Mouse (Mus musculus) CH12.LX (cell line): ENCODE results near the gene Asic2. TPM values are rescaled to one million over a fixed set of nuclear protein-coding genes. Genes with fewer than 3 reads are reported as not detected.
A peak's percentile ranks its signal among the peaks of the same experiment; 100 is the strongest.

ENCODE experiments used
- DNase-seq: peaks from one replicate; pipeline ENCODE4 v3.0.0-alpha.2; 2013; ENCODE audit errors: extremely low read depth
- H3K27ac ChIP-seq: 2 replicates; pipeline ENCODE4 v1.5.1; 2012; ENCODE audit warnings: low read depth, mild to moderate bottlenecking, control low read depth, moderate library complexity; ENCODE audit not compliant: insufficient read depth
- H3K27me3 ChIP-seq: replicated peaks from 2 replicates; pipeline ENCODE3; 2012; ENCODE audit warnings: inconsistent platforms
- H3K36me3 ChIP-seq, 2 experiments: replicated peaks in 1 of 2; 2 replicates each; pipeline versions ENCODE3 to v1.6.1; 2012; ENCODE audit warnings: inconsistent platforms in 1 of 2, low read length in 1 of 2, mild to moderate bottlenecking in 1 of 2, mixed read lengths in 1 of 2, moderate library complexity in 1 of 2; ENCODE audit not compliant: control insufficient read depth in 1 of 2, insufficient read depth in 1 of 2
- H3K4me1 ChIP-seq, 2 experiments: 2 replicates each; pipeline ENCODE4 v1.6.1; 2012; ENCODE audit warnings: inconsistent platforms in 1 of 2, moderate library complexity in 1 of 2; ENCODE audit not compliant: insufficient read depth in 2 of 2, control insufficient read depth in 1 of 2
- H3K4me2 ChIP-seq: 2 replicates; pipeline ENCODE4 v1.6.1; 2012; ENCODE audit warnings: low read depth, mild to moderate bottlenecking, control low read depth; ENCODE audit not compliant: poor library complexity, insufficient read depth, severe bottlenecking
- H3K4me3 ChIP-seq, 3 experiments: fragments of 150-350 bp in 1 of 3; sonication (generic) in 1 of 3; replicated peaks in 1 of 3; 2 replicates each; pipeline versions ENCODE3 to v1.5.1; 2011 to 2012; ENCODE audit warnings: low read depth in 2 of 3, low read length in 2 of 3, mild to moderate bottlenecking in 2 of 3, moderate library complexity in 2 of 3, control low read depth in 1 of 3, improper control_type of control experiment in 1 of 3, inconsistent platforms in 1 of 3, mixed read lengths in 1 of 3; ENCODE audit not compliant: poor library complexity in 1 of 3
- H3K79me2 ChIP-seq: replicated peaks from 2 replicates; pipeline ENCODE4 v1.6.1; 2012; ENCODE audit warnings: mild to moderate bottlenecking, moderate library complexity; ENCODE audit not compliant: control insufficient read depth, poor library complexity, insufficient read depth, severe bottlenecking; ENCODE audit errors: extremely low read depth
- H3K9ac ChIP-seq: 2 replicates; pipeline ENCODE4 v1.6.1; 2012; ENCODE audit warnings: low read depth, mild to moderate bottlenecking, control low read depth, moderate library complexity; ENCODE audit not compliant: insufficient read depth
- H3K9me3 ChIP-seq: replicated peaks from 2 replicates; pipeline ENCODE3; 2012; ENCODE audit warnings: low read length, inconsistent platforms, mixed read lengths
- BHLHE40 ChIP-seq: IDR thresholded peaks from 2 replicates; pipeline ENCODE4 v1.6.1; 2011; ENCODE audit warnings: mild to moderate bottlenecking, low read depth, low read length, improper control_type of control experiment
- CHD1 ChIP-seq: IDR thresholded peaks from 2 replicates; pipeline ENCODE4 v1.6.1; 2012; ENCODE audit warnings: low read depth, low read length, improper control_type of control experiment, inconsistent platforms
- ELF1 ChIP-seq: IDR thresholded peaks from 2 replicates; pipeline ENCODE4 v1.6.1; 2014; ENCODE audit warnings: low read depth, mild to moderate bottlenecking, inconsistent platforms, low read length, improper control_type of control experiment
- EP300 ChIP-seq: IDR thresholded peaks from 2 replicates; pipeline ENCODE4 v1.6.1; 2011; ENCODE audit warnings: low read length, improper control_type of control experiment
- ETS1 ChIP-seq: conservative IDR thresholded peaks from 2 replicates; pipeline ENCODE4 v1.6.1; 2012; ENCODE audit warnings: low read depth, mild to moderate bottlenecking, inconsistent platforms, low read length, improper control_type of control experiment, moderate library complexity
- GABPA ChIP-seq: IDR thresholded peaks from 2 replicates; pipeline ENCODE4 v1.6.1; 2012; ENCODE audit warnings: low read depth, low read length, improper control_type of control experiment, inconsistent platforms; ENCODE audit not compliant: insufficient replicate concordance
- HCFC1 ChIP-seq: IDR thresholded peaks from 2 replicates; pipeline ENCODE4 v1.6.1; 2012; ENCODE audit warnings: low read depth, mild to moderate bottlenecking, inconsistent platforms, low read length, improper control_type of control experiment
- IRF4 ChIP-seq: IDR thresholded peaks from 2 replicates; pipeline ENCODE4 v1.6.1; 2014; ENCODE audit warnings: low read depth, mild to moderate bottlenecking, inconsistent platforms, low read length, improper control_type of control experiment
- JUN ChIP-seq: IDR thresholded peaks from 2 replicates; pipeline ENCODE4 v1.6.1; 2011; ENCODE audit warnings: low read depth, mild to moderate bottlenecking, low read length, improper control_type of control experiment, moderate library complexity; ENCODE audit not compliant: insufficient read depth
- MAX ChIP-seq: IDR thresholded peaks from 2 replicates; pipeline ENCODE4 v1.6.1; 2011; ENCODE audit warnings: low read length, improper control_type of control experiment
- MAZ ChIP-seq: IDR thresholded peaks from 2 replicates; pipeline ENCODE4 v1.6.1; 2012; ENCODE audit warnings: low read depth, mild to moderate bottlenecking, inconsistent platforms, low read length, improper control_type of control experiment, moderate library complexity
- MEF2A ChIP-seq: IDR thresholded peaks from 2 replicates; pipeline ENCODE4 v1.6.1; 2014; ENCODE audit warnings: low read depth, mild to moderate bottlenecking, inconsistent platforms, low read length, improper control_type of control experiment, borderline replicate concordance
- NRF1 ChIP-seq: IDR thresholded peaks from 2 replicates; pipeline ENCODE4 v1.6.1; 2014; ENCODE audit warnings: low read depth, mild to moderate bottlenecking, inconsistent platforms, low read length, improper control_type of control experiment, moderate library complexity
- POLR2AphosphoS2 ChIP-seq: IDR thresholded peaks from 2 replicates; pipeline ENCODE4 v1.6.1; 2011; ENCODE audit warnings: low read depth, low read length, improper control_type of control experiment
- RAD21 ChIP-seq: IDR thresholded peaks from 2 replicates; pipeline ENCODE4 v1.6.1; 2011; ENCODE audit warnings: low read depth, mild to moderate bottlenecking, low read length, improper control_type of control experiment, moderate library complexity
- SIN3A ChIP-seq: IDR thresholded peaks from 2 replicates; pipeline ENCODE4 v1.6.1; 2012; ENCODE audit warnings: low read length, improper control_type of control experiment, inconsistent platforms
- SMC3 ChIP-seq: IDR thresholded peaks from 2 replicates; pipeline ENCODE4 v1.6.1; 2011; ENCODE audit warnings: low read depth, low read length, improper control_type of control experiment
- USF1 ChIP-seq: IDR thresholded peaks from 2 replicates; pipeline ENCODE4 v1.6.1; 2014; ENCODE audit warnings: low read depth, mild to moderate bottlenecking, inconsistent platforms, low read length, improper control_type of control experiment
- ZMIZ1 ChIP-seq: IDR thresholded peaks from 2 replicates; pipeline ENCODE4 v1.6.1; 2012; ENCODE audit warnings: low read depth, mild to moderate bottlenecking, inconsistent platforms, low read length, improper control_type of control experiment
- ZNF384 ChIP-seq: IDR thresholded peaks from 2 replicates; pipeline ENCODE4 v1.6.1; 2012; ENCODE audit warnings: low read depth, low read length, improper control_type of control experiment, inconsistent platforms
- dilution Hi-C: fragments of 300-500 bp; cut with MboI; formaldehyde crosslinking; loops from 2 replicates; pipeline ENCODE4 v1.14.3; 2020; ENCODE audit warnings: low sequenced_read_pairs; ENCODE audit not compliant: extremely low pct_unique_long_range_greater_than_20kb, extremely low pct_ligation_motif_present
- in situ Hi-C: fragments of 300-500 bp; cut with MboI; formaldehyde crosslinking; loops from 3 replicates; pipeline ENCODE4 v1.14.3; 2019; ENCODE audit warnings: low sequenced_read_pairs, low pct_ligation_motif_present, low pct_unique_long_range_greater_than_20kb, mixed read lengths
- polyA plus RNA-seq: library from polyadenylated mRNA; unstranded; fragments of >175 nt; gene quantifications from 2 replicates; pipeline ENCODE4 v1.2.1, GENCODE M21; 2012; ENCODE audit warnings: low read depth; ENCODE audit not compliant: insufficient read length
- total RNA-seq, 2 experiments: library from RNA; depleted of rRNA; stranded (reverse); fragments of 300-350 nt in 1 of 2; fragments of >200 nt in 1 of 2; gene quantifications; 2 replicates each; pipeline ENCODE4 v1.2.3; 2012 to 2014

Asic2 gene
- total and polyA plus RNA-seq, 3 experiments: not detected

DNA sequence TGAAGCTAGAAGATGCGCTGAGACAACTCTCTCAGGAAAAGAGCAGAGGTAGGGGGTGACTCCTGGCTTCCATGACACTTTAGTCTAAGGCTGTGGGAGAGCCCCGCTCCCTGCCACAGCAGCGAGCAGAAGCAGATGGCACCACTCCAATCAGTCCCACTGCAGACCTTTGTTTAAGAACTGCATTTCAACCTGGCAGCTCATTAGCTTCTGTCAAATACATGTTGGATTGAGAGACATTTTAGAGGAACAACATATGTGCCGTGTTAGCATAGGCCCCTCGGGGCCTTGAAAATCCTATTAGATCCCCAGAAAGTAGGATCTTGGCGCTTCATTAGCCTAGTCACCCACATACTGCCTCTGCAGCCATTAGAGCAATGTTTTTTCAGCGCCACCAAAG, 697.7 kb downstream of the Asic2 start:
- dilution Hi-C loops: no loop called here
- no peak overlapping the region for H3K4me2 ChIP-seq
- TF ChIP-seq CHD1: no peak
- TF ChIP-seq SIN3A: no peak
- TF ChIP-seq RAD21: no peak
- TF ChIP-seq MAZ: no peak
- TF ChIP-seq ZNF384: no peak
- TF ChIP-seq GABPA: no peak
- no peak for TF ChIP-seq SMC3
- no peak for TF ChIP-seq JUN
- TF ChIP-seq NRF1: no peak
- H3K36me3 ChIP-seq: no peaks in the 10 kb centered on the region
- no peak overlapping the region for H3K4me3 ChIP-seq
- no peak overlapping the region for H3K9ac ChIP-seq
- no peak overlapping the region for H3K27ac ChIP-seq
- peaks cover 16% of the 10 kb centered on the region for H3K27me3 ChIP-seq
- H3K79me2 ChIP-seq: no peaks in the 10 kb centered on the region
- H3K9me3 ChIP-seq: peaks cover 12% of the 10 kb centered on the region
- in situ Hi-C loops: no loop called here
- no peak for DNase-seq
- peaks cover 10 to 14% of the 10 kb centered on the region in 2 experiments; a peak in 3 of 4 replicates for H3K4me1 ChIP-seq

DNA sequence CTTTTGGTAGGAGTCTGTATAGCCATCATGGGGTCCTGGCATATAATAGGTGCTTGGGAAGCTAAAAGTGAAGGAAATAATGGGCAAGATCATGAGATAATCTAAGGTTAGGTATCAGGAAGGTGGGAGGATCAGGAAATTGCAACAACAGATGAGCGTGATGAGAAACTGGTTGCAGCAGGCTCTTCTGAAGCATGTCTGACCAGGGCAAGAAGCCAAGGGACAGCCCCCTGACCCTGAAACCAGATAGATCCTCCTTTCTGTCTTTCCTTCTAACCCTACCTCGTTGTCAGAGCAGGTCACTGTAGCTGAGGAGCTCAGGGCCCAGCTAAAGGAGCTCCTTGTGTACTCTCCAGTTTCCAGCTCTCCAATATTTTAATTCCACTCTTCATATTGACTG, 704.5 kb downstream of the Asic2 start:
- Histone ChIP-seq H3K79me2 (no peaks in the 10 kb centered on the region), H3K4me1 (peaks cover 6 to 19% of the 10 kb centered on the region in 2 experiments), H3K9ac (peak overlapping the region; percentile 39; the same call in 1 of the 2 replicates), H3K27me3 (peaks cover 26% of the 10 kb centered on the region), H3K4me3 (no peak overlapping the region), H3K27ac (no peak overlapping the region), H3K36me3 (no peaks in the 10 kb centered on the region), H3K9me3 (peaks cover 8% of the 10 kb centered on the region), H3K4me2 (peak overlapping the region; percentile 16; the same call in 1 of the 2 replicates)
- DNase-seq: peak; percentile 45
- dilution Hi-C loops (no loop called here), in situ Hi-C loops (no loop called here)
- TF ChIP-seq ELF1 (0 out of 2 replicates have a peak, but pooled peaks have one; percentile 27), ZMIZ1 (no peak), HCFC1 (0 out of 2 replicates have a peak, but pooled peaks have one; percentile 5), MAX (0 out of 2 replicates have a peak, but pooled peaks have one; percentile 42), POLR2AphosphoS2 (no peak), IRF4 (peak; percentile 42; the same call in 1 of the 2 replicates), JUN (no peak), BHLHE40 (peak; percentile 58), MEF2A (peak; percentile 12; the same call in 1 of the 2 replicates), EP300 (peak; percentile 38; the same call in 1 of the 2 replicates), ETS1 (0 out of 2 replicates have a peak, but pooled peaks have one; percentile 41), USF1 (no peak)
